Mouse (Mus musculus): ENCODE data around the gene Lhb.

The Lhb gene

GRCm38 (mm10) chr7:45412421-45412820 is 8.2 kb upstream of the Lhb start:
- in situ Hi-C loops (cut with MboI; ENCODE audit: low pct_unique_long_range_greater_than_20kb in 1 of 2, low sequenced_read_pairs in 2 of 2, unreplicated experiment in 1 of 2) = no loop called here

GRCm38 (mm10) chr7:45413113-45413863 is 7.3 kb upstream of the Lhb start, which contains the start of gene Ntf5:
Ntf5 (plus strand) TSS chr7:45413695.
- in situ Hi-C loops (cut with MboI; ENCODE audit: low pct_unique_long_range_greater_than_20kb in 1 of 2, low sequenced_read_pairs in 2 of 2, unreplicated experiment in 1 of 2) = no loop called here

GRCm38 (mm10) chr7:45413864-45414739 is 6.5 kb upstream of the Lhb start:
- in situ Hi-C loops (cut with MboI; ENCODE audit: low pct_unique_long_range_greater_than_20kb in 1 of 2, low sequenced_read_pairs in 2 of 2, unreplicated experiment in 1 of 2) = no loop called here

- in situ Hi-C loops (cut with MboI; ENCODE audit: low pct_unique_long_range_greater_than_20kb in 1 of 2, low sequenced_read_pairs in 2 of 2, unreplicated experiment in 1 of 2) = no loop called here
Observed at GRCm38 (mm10) chr7:45414740-45415224, 5.8 kb upstream of the Lhb start.

GRCm38 (mm10) chr7:45415636-45416035 is 5.0 kb upstream of the Lhb start:
- in situ Hi-C loops (cut with MboI; ENCODE audit: low pct_unique_long_range_greater_than_20kb in 1 of 2, low sequenced_read_pairs in 2 of 2, unreplicated experiment in 1 of 2) = no loop called here

- in situ Hi-C loops (cut with MboI; ENCODE audit: low pct_unique_long_range_greater_than_20kb in 1 of 2, low sequenced_read_pairs in 2 of 2, unreplicated experiment in 1 of 2) = no loop called here
Observed at GRCm38 (mm10) chr7:45417962-45418492, 2.6 kb upstream of the Lhb start.

GRCm38 (mm10) chr7:45419859-45420614 is 583 bp upstream of the Lhb start:
- in situ Hi-C loops (cut with MboI; ENCODE audit: low pct_unique_long_range_greater_than_20kb in 1 of 2, low sequenced_read_pairs in 2 of 2, unreplicated experiment in 1 of 2) = no loop called here

GRCm38 (mm10) chr7:45421194-45421593 is 574 bp downstream of the Lhb start:
- in situ Hi-C loops (cut with MboI; ENCODE audit: low pct_unique_long_range_greater_than_20kb in 1 of 2, low sequenced_read_pairs in 2 of 2, unreplicated experiment in 1 of 2) = no loop called here

GRCm38 (mm10) chr7:45426556-45426955 is 5.9 kb downstream of the Lhb start:
- in situ Hi-C loops (cut with MboI; ENCODE audit: low pct_unique_long_range_greater_than_20kb in 1 of 2, low sequenced_read_pairs in 2 of 2, unreplicated experiment in 1 of 2) = no loop called here

- in situ Hi-C loops (cut with MboI; ENCODE audit: low pct_unique_long_range_greater_than_20kb in 1 of 2, low sequenced_read_pairs in 2 of 2, unreplicated experiment in 1 of 2) = no loop called here
Observed at GRCm38 (mm10) chr7:45433835-45434202, 13.2 kb downstream of the Lhb start.

- in situ Hi-C loops (cut with MboI; ENCODE audit: low pct_unique_long_range_greater_than_20kb in 1 of 2, low sequenced_read_pairs in 2 of 2, unreplicated experiment in 1 of 2) = no loop called here
Observed at GRCm38 (mm10) chr7:45434203-45435015, 13.8 kb downstream of the Lhb start, which contains the start of gene Gys1. Gys1 (plus strand) TSS chr7:45434844.

- in situ Hi-C loops (cut with MboI; ENCODE audit: low pct_unique_long_range_greater_than_20kb in 1 of 2, low sequenced_read_pairs in 2 of 2, unreplicated experiment in 1 of 2) = no loop called here
Observed at GRCm38 (mm10) chr7:45435038-45435437, 14.4 kb downstream of the Lhb start.

GRCm38 (mm10) chr7:45436444-45436843 is 15.8 kb downstream of the Lhb start:
- in situ Hi-C loops (cut with MboI; ENCODE audit: low pct_unique_long_range_greater_than_20kb in 1 of 2, low sequenced_read_pairs in 2 of 2, unreplicated experiment in 1 of 2) = no loop called here

- in situ Hi-C loops (cut with MboI; ENCODE audit: low pct_unique_long_range_greater_than_20kb in 1 of 2, low sequenced_read_pairs in 2 of 2, unreplicated experiment in 1 of 2) = no loop called here
Observed at GRCm38 (mm10) chr7:45437046-45437445, 16.4 kb downstream of the Lhb start.

- in situ Hi-C loops (cut with MboI; ENCODE audit: low pct_unique_long_range_greater_than_20kb in 1 of 2, low sequenced_read_pairs in 2 of 2, unreplicated experiment in 1 of 2) = no loop called here
Observed at GRCm38 (mm10) chr7:45437521-45438276, 17.1 kb downstream of the Lhb start, which contains the start of gene Ruvbl2. Ruvbl2 (minus strand) TSS chr7:45438096.

GRCm38 (mm10) chr7:45443526-45444420 is 23.2 kb downstream of the Lhb start:
- in situ Hi-C loops (cut with MboI; ENCODE audit: low pct_unique_long_range_greater_than_20kb in 1 of 2, low sequenced_read_pairs in 2 of 2, unreplicated experiment in 1 of 2) = no loop called here

Measured in mouse embryonic stem cell (cell line).